In genomic region chrX:56430601-56431000, GRCm38 (mm10) we compare ENCODE assay signal across 17 mouse cellular contexts. TPM values are rescaled to one million over a fixed set of nuclear protein-coding genes. Genes with fewer than 3 reads are reported as not detected.
A peak's percentile ranks its signal among the peaks of the same experiment; 100 is the strongest.
DNase-seq lines count a peak whose midpoint lies in the region; ATAC-seq and TF ChIP-seq lines count a peak whose summit lies in the region.
"Had no signal": no experiment of that assay in that cellular context is flagged by ENCODE, and none has a peak within 500 bp of the region (broad histone marks: within the 10 kb centered on the region; RNA-seq: fewer than 3 reads in every experiment).

No protein-coding gene starts in this region.

- WGBS in kidney, postnatal 0 days, result 44% methylated on average over 2 of the region's 2 CpGs

- no peaks in the 10 kb centered on the region for H3K36me3 ChIP-seq in kidney, postnatal 0 days (ENCODE audit: insufficient read depth, low read length)
- H3K36me3 ChIP-seq: limb, embryonic 12.5 days; lung, embryonic 15.5 days had no signal

- no peak overlapping the region for H3K9ac ChIP-seq in kidney, postnatal 0 days (ENCODE audit: low read depth, low read length)
- H3K9ac ChIP-seq: limb, embryonic 12.5 days; lung, embryonic 15.5 days had no signal

- no peak for DNase-seq in kidney, postnatal 0 days (ENCODE audit: low spot score)
- DNase-seq in kidney, postnatal 14 days, result no peak
- DNase-seq in retina, postnatal 1 day, result peak; percentile 13
- DNase-seq in retina, embryonic 14.5 days (ENCODE audit: low spot score), result no peak
- peak; percentile 7 for DNase-seq in ES-CJ7 (ENCODE audit: low read depth, low spot score)
- DNase-seq in naive thymus-derived CD4-positive, alpha-beta T cell, adult 2 months (ENCODE audit: low read depth), result peak; percentile 31
- no peak for DNase-seq in adrenal gland, postnatal 4 days (ENCODE audit: low spot score in 2 of 2)
- DNase-seq: cerebellum, adult 9-10 months; kidney, postnatal 25 days; right cerebral cortex, postnatal 25 days had no signal

- TF ChIP-seq CTCF in kidney, postnatal 0 days (IDR thresholded peaks at IDR 0.05; ENCODE audit: low read depth), result peak; percentile 39; the same call in 1 of the 2 replicates

- no peaks in the 10 kb centered on the region for H3K9me3 ChIP-seq in kidney, postnatal 0 days (replicated peaks; ENCODE audit: low read length)
- H3K9me3 ChIP-seq: limb, embryonic 12.5 days; lung, embryonic 15.5 days had no signal

- ATAC-seq in kidney, postnatal 0 days (replicated peaks; ENCODE audit: low FRiP score, low read depth), result no peak
- no peak for ATAC-seq in activated CD4-positive, CD25-positive, alpha-beta regulatory T cell, adult 4 months
- ATAC-seq: inflammation-experienced regulatory T-cells, adult 6 months had no signal

- H3K4me3 ChIP-seq in kidney, postnatal 0 days (replicated peaks; ENCODE audit: low read depth, low read length), result no peak overlapping the region
- H3K4me3 ChIP-seq: limb, embryonic 12.5 days; lung, embryonic 15.5 days; myocyte had no signal

- H3K27me3 ChIP-seq in kidney, postnatal 0 days (ENCODE audit: insufficient read depth, low read length), result no peaks in the 10 kb centered on the region
- H3K27me3 ChIP-seq: limb, embryonic 12.5 days; lung, embryonic 15.5 days had no signal

- no peak overlapping the region for H3K4me2 ChIP-seq in kidney, postnatal 0 days (ENCODE audit: low read length)
- H3K4me2 ChIP-seq: limb, embryonic 12.5 days; lung, embryonic 15.5 days had no signal

- no peaks in the 10 kb centered on the region for H3K4me1 ChIP-seq in kidney, postnatal 0 days (replicated peaks; ENCODE audit: insufficient read depth, low read length)
- H3K4me1 ChIP-seq: limb, embryonic 12.5 days; lung, embryonic 15.5 days had no signal

- H3K27ac ChIP-seq in kidney, postnatal 0 days, result no peak overlapping the region
- H3K27ac ChIP-seq: limb, embryonic 12.5 days; lung, embryonic 15.5 days had no signal

RNA-seq across cellular contexts. Expression of gene Gm2174, which starts 17.2 kb away (rescaled TPM):
- polyA plus RNA-seq in kidney, postnatal 0 days (2015; fragmentation: Nextera tagmentation; extraction: Ambion mirVana), result 2.4 and 2.5 TPM in 2 replicates
- polyA plus RNA-seq in activated CD4-positive, CD25-positive, alpha-beta regulatory T cell, adult 4 months (2017; shearing (Covaris generic)), result 10 to 100 TPM in 1 of 2 experiments, 1 to 10 TPM in 1; 2.2 to 15.6 TPM
- total RNA-seq in adrenal gland, postnatal 4 days (2021), result not detected
- total RNA-seq: layer of hippocampus, postnatal 25 days had no signal
- polyA plus RNA-seq: frontal cortex, adult 2 months had no signal

RNA-seq across cellular contexts. Expression of gene Ints6l, which starts 24.1 kb away (rescaled TPM):
- polyA plus RNA-seq in kidney, postnatal 0 days (2015; fragmentation: Nextera tagmentation; extraction: Ambion mirVana), result 30.4 and 31.7 TPM in 2 replicates
- polyA plus RNA-seq in activated CD4-positive, CD25-positive, alpha-beta regulatory T cell, adult 4 months (2017; shearing (Covaris generic)), result 10 to 100 TPM; 23.4 to 26.6 TPM
- total RNA-seq in adrenal gland, postnatal 4 days (2021), result 10 to 100 TPM; 47.1 to 60.3 TPM

RNA-seq across cellular contexts. Expression of gene Smim10l2a, which starts 56.2 kb away (rescaled TPM):
- 6.6 and 7.0 TPM in 2 replicates for polyA plus RNA-seq in kidney, postnatal 0 days (2015; fragmentation: Nextera tagmentation; extraction: Ambion mirVana)
- 1 to 10 TPM; 2.6 to 3.7 TPM for polyA plus RNA-seq in activated CD4-positive, CD25-positive, alpha-beta regulatory T cell, adult 4 months (2017; shearing (Covaris generic))
- total RNA-seq in adrenal gland, postnatal 4 days (2021), result 1 to 10 TPM; 2.6 to 2.7 TPM

Comparison
In these comparisons a context has a peak if more than half of its experiments do, and no peak if none do; other contexts are left out.
1. DNase-seq: peak in retina, postnatal 1 day (single experiment), ES-CJ7 (single experiment) and naive thymus-derived CD4-positive, alpha-beta T cell, adult 2 months (single experiment); none in kidney, postnatal 0 days (single experiment), kidney, postnatal 14 days (single experiment), retina, embryonic 14.5 days (single experiment) and adrenal gland, postnatal 4 days (0 of 2).